Mouse (Mus musculus): ENCODE results near the gene Olfr577.

- TF ChIP-seq CTCF (IDR thresholded peaks at IDR 0.05; ENCODE audit: low read depth, low read length) (no peak), POLR2A (IDR thresholded peaks at IDR 0.05; ENCODE audit: extremely low read depth, insufficient read depth, low read length) (no peak)
Observed at GRCm38 (mm10) chr7:102950732-102951131, 25.0 kb downstream of the Olfr577 start.

Measured in liver, adult 2 months (tissue).